Mouse (Mus musculus) neural tube, embryonic 15.5 days (tissue): Measurements from ENCODE around the gene Acox2. TPM values are rescaled to one million over a fixed set of nuclear protein-coding genes. Genes with fewer than 3 reads are reported as not detected.

ENCODE experiments used
- ATAC-seq: fragments of 200-750 bp; cut with Nextera tagmentation; 2 replicates; pipeline ENCODE4 v1.8.0; 2017; ENCODE audit warnings: mild to moderate bottlenecking, moderate TSS enrichment, moderate library complexity; ENCODE audit not compliant: low FRiP score
- H3K27ac ChIP-seq: fragments of 300-500 bp; sonication (generic); replicated peaks from 2 replicates; pipeline ENCODE4 v1.5.1; 2015; ENCODE audit warnings: mild to moderate bottlenecking, inconsistent platforms
- H3K27me3 ChIP-seq: fragments of 300-500 bp; sonication (generic); replicated peaks from 2 replicates; pipeline ENCODE4 v1.6.1; 2015; ENCODE audit warnings: inconsistent platforms
- H3K36me3 ChIP-seq: fragments of 300-500 bp; sonication (generic); 2 replicates; pipeline ENCODE4 v1.6.1; 2015; ENCODE audit warnings: inconsistent platforms
- H3K4me1 ChIP-seq: fragments of 300-500 bp; sonication (generic); 2 replicates; pipeline ENCODE4 v1.6.1; 2015; ENCODE audit warnings: inconsistent platforms
- H3K4me2 ChIP-seq: fragments of 300-500 bp; sonication (generic); 2 replicates; pipeline ENCODE4 v1.6.1; 2015; ENCODE audit warnings: inconsistent platforms, mild to moderate bottlenecking, moderate library complexity
- H3K4me3 ChIP-seq: fragments of 300-500 bp; sonication (generic); replicated peaks from 2 replicates; pipeline ENCODE4 v1.5.1; 2015; ENCODE audit warnings: mild to moderate bottlenecking, inconsistent platforms
- H3K9ac ChIP-seq: fragments of 300-500 bp; sonication (generic); replicated peaks from 2 replicates; pipeline ENCODE4 v1.6.1; 2015; ENCODE audit warnings: mild to moderate bottlenecking, inconsistent platforms
- H3K9me3 ChIP-seq: fragments of 300-500 bp; sonication (generic); replicated peaks from 2 replicates; pipeline ENCODE4 v1.6.1; 2016; ENCODE audit warnings: inconsistent platforms
- WGBS: fragments of 180-500 bp; shearing (Covaris S2); methylation state at CpG from one replicate; pipeline ENCODE4 v1.1.7; 2015; ENCODE audit warnings: mixed read lengths; 5-methylcytosine and 5-hydroxymethylcytosine counted together
- polyA plus RNA-seq: library from polyadenylated mRNA; unstranded; fragments of >200 nt; fragmentation: Nextera tagmentation; extraction: Ambion mirVana; gene quantifications from 2 replicates; pipeline ENCODE4 v1.2.1, GENCODE M21; 2015

The Acox2 gene
- polyA plus RNA-seq, 1 experiment from 2014 or later: not detected

- ATAC-seq: no peak
- peaks cover 13% of the 10 kb centered on the region; the same call in 1 of the 2 replicates for H3K36me3 ChIP-seq
- no peak overlapping the region for H3K4me3 ChIP-seq
These were observed 38.8 kb downstream of the Acox2 start for GRCm38 (mm10) chr14:8220306-8220705.

GRCm38 (mm10) chr14:8219876-8220275 is 39.3 kb downstream of the Acox2 start:
- no peak overlapping the region for H3K27ac ChIP-seq
- no peaks in the 10 kb centered on the region for H3K27me3 ChIP-seq
- H3K9ac ChIP-seq: no peak overlapping the region
- no peak overlapping the region for H3K4me3 ChIP-seq
- peaks cover 38% of the 10 kb centered on the region for H3K4me1 ChIP-seq
- peaks cover 13% of the 10 kb centered on the region; the same call in 1 of the 2 replicates for H3K36me3 ChIP-seq
- no peak overlapping the region for H3K4me2 ChIP-seq
- ATAC-seq: no peak
- WGBS: 50% methylated on average over 11 of the region's 11 CpGs
- H3K9me3 ChIP-seq: no peaks in the 10 kb centered on the region

More at GRCm38 (mm10) chr14:8220306-8220705, 38.8 kb downstream of the Acox2 start:
- 64% methylated on average over 7 of the region's 7 CpGs for WGBS
- Histone ChIP-seq H3K4me1 (peaks cover 34% of the 10 kb centered on the region), H3K27me3 (no peaks in the 10 kb centered on the region), H3K9ac (no peak overlapping the region), H3K9me3 (no peaks in the 10 kb centered on the region), H3K4me2 (no peak overlapping the region), H3K27ac (no peak overlapping the region)

GRCm38 (mm10) chr14:8218730-8219380 is 40.3 kb downstream of the Acox2 start:
- H3K4me2 ChIP-seq: peak overlapping the region; percentile 25; the same call in 1 of the 2 replicates
- H3K27me3 ChIP-seq: no peaks in the 10 kb centered on the region
- WGBS: 12% methylated on average over 10 of the region's 10 CpGs
- H3K36me3 ChIP-seq: peaks cover 10% of the 10 kb centered on the region; the same call in 1 of the 2 replicates
- peak overlapping the region; percentile 66 for H3K27ac ChIP-seq
- 0 out of 2 replicates have a peak overlapping the region, but pooled peaks have one; percentile 1 for H3K9ac ChIP-seq
- no peak for ATAC-seq
- peaks cover 43% of the 10 kb centered on the region for H3K4me1 ChIP-seq
- no peaks in the 10 kb centered on the region for H3K9me3 ChIP-seq
- no peak overlapping the region for H3K4me3 ChIP-seq

GRCm38 (mm10) chr14:8218238-8218637 is 40.9 kb downstream of the Acox2 start:
- ATAC-seq: no peak
- Histone ChIP-seq H3K27ac (peak overlapping the region; percentile 66), H3K27me3 (no peaks in the 10 kb centered on the region), H3K4me2 (peak overlapping the region; percentile 25; the same call in 1 of the 2 replicates), H3K9ac (no peak overlapping the region), H3K9me3 (no peaks in the 10 kb centered on the region), H3K36me3 (peaks cover 6% of the 10 kb centered on the region; the same call in 1 of the 2 replicates), H3K4me1 (peaks cover 43% of the 10 kb centered on the region), H3K4me3 (no peak overlapping the region)
- WGBS: 35% methylated on average over 7 of the region's 7 CpGs

GRCm38 (mm10) chr14:8216100-8216499 is 43.1 kb downstream of the Acox2 start:
- no peak for ATAC-seq
- Histone ChIP-seq H3K4me3 (no peak overlapping the region), H3K27me3 (no peaks in the 10 kb centered on the region), H3K9me3 (no peaks in the 10 kb centered on the region), H3K27ac (no peak overlapping the region), H3K9ac (no peak overlapping the region), H3K36me3 (no peaks in the 10 kb centered on the region), H3K4me2 (peak overlapping the region; percentile 85), H3K4me1 (peaks cover 43% of the 10 kb centered on the region)
- WGBS: 67% methylated on average over 5 of the region's 5 CpGs

GRCm38 (mm10) chr14:8215208-8215778 is 43.9 kb downstream of the Acox2 start:
- H3K27ac ChIP-seq: no peak overlapping the region
- no peaks in the 10 kb centered on the region for H3K9me3 ChIP-seq
- H3K4me2 ChIP-seq: peak overlapping the region; percentile 85
- peak overlapping the region; percentile 69 for H3K4me3 ChIP-seq
- WGBS: 22% methylated on average over 21 of the region's 21 CpGs
- peak overlapping the region; percentile 83; the same call in 1 of the 2 replicates for H3K9ac ChIP-seq
- H3K4me1 ChIP-seq: peaks cover 43% of the 10 kb centered on the region
- ATAC-seq: no peak
- no peaks in the 10 kb centered on the region for H3K36me3 ChIP-seq
- H3K27me3 ChIP-seq: no peaks in the 10 kb centered on the region

- H3K27ac ChIP-seq: peak overlapping the region; percentile 95
- peaks cover 37% of the 10 kb centered on the region for H3K4me1 ChIP-seq
- no peaks in the 10 kb centered on the region for H3K27me3 ChIP-seq
- H3K9ac ChIP-seq: peak overlapping the region; percentile 83
- no peaks in the 10 kb centered on the region for H3K36me3 ChIP-seq
- peak overlapping the region; percentile 69 for H3K4me3 ChIP-seq
- H3K4me2 ChIP-seq: peak overlapping the region; percentile 85
- H3K9me3 ChIP-seq: no peaks in the 10 kb centered on the region
- peak; percentile 90 for ATAC-seq
- 2% methylated on average over 53 of the region's 63 CpGs for WGBS
These were observed 44.6 kb downstream of the Acox2 start for GRCm38 (mm10) chr14:8214299-8215207.

- peak; percentile 97 for ATAC-seq
- Histone ChIP-seq H3K9me3 (no peaks in the 10 kb centered on the region), H3K9ac (peak within 1 kb of the TSS; percentile 83), H3K4me2 (peak within 1 kb of the TSS; percentile 85), H3K27ac (peak within 1 kb of the TSS; percentile 95), H3K4me1 (peaks cover 32% of the 10 kb centered on the region), H3K4me3 (peak within 1 kb of the TSS; percentile 69), H3K36me3 (no peaks in the 10 kb centered on the region), H3K27me3 (no peaks in the 10 kb centered on the region)
- under 1% methylated on average over 39 of the region's 49 CpGs for WGBS
These were observed 45.3 kb downstream of the Acox2 start, which contains the start of gene Kctd6 for GRCm38 (mm10) chr14:8213803-8214224. Gene Kctd6, plus strand, starts transcription at chr14:8214140.

GRCm38 (mm10) chr14:8212996-8213395 is 46.2 kb downstream of the Acox2 start:
- Histone ChIP-seq H3K27ac (no peak overlapping the region), H3K9me3 (no peaks in the 10 kb centered on the region), H3K4me3 (no peak overlapping the region), H3K36me3 (no peaks in the 10 kb centered on the region), H3K27me3 (no peaks in the 10 kb centered on the region), H3K9ac (no peak overlapping the region), H3K4me1 (peaks cover 24% of the 10 kb centered on the region), H3K4me2 (no peak overlapping the region)
- ATAC-seq: no peak
- WGBS: 76% methylated on average over 2 of the region's 2 CpGs

- no peak for ATAC-seq
- Histone ChIP-seq H3K4me3 (no peak overlapping the region), H3K4me2 (no peak overlapping the region), H3K27ac (no peak overlapping the region), H3K9ac (no peak overlapping the region), H3K4me1 (peaks cover 8% of the 10 kb centered on the region), H3K36me3 (no peaks in the 10 kb centered on the region), H3K9me3 (no peaks in the 10 kb centered on the region), H3K27me3 (no peaks in the 10 kb centered on the region)
- 79% methylated on average over 2 of the region's 2 CpGs for WGBS
These were observed 49.3 kb downstream of the Acox2 start for GRCm38 (mm10) chr14:8209896-8210295.

- Histone ChIP-seq H3K27ac (no peak overlapping the region), H3K9ac (no peak overlapping the region), H3K9me3 (no peaks in the 10 kb centered on the region), H3K4me3 (no peak overlapping the region), H3K4me2 (no peak overlapping the region), H3K27me3 (no peaks in the 10 kb centered on the region), H3K36me3 (no peaks in the 10 kb centered on the region), H3K4me1 (0 out of 2 replicates have a peak, but pooled peaks cover 3% of the 10 kb centered on the region)
- no peak for ATAC-seq
- WGBS: 50% methylated on average over 3 of the region's 3 CpGs
These were observed 50.3 kb downstream of the Acox2 start for GRCm38 (mm10) chr14:8208876-8209275.
